Mouse (Mus musculus) liver, embryonic 14.5 days (tissue): Measurements from ENCODE around the gene 2610008E11Rik. TPM values are rescaled to one million over a fixed set of nuclear protein-coding genes. Genes with fewer than 3 reads are reported as not detected.

Experiments used
- ATAC-seq: fragments of 200-750 bp; cut with Nextera tagmentation; 2 replicates; pipeline ENCODE4 v1.8.0; 2017; ENCODE audit warnings: moderate number of reproducible peaks, mild to moderate bottlenecking, moderate library complexity; ENCODE audit not compliant: insufficient read depth
- DNase-seq, 3 experiments: peaks; one replicate each; pipeline ENCODE4 v3.0.0-alpha.2; 2012 to 2013; ENCODE audit warnings: low read depth in 3 of 3, low spot score in 3 of 3
- H3K27ac ChIP-seq: fragments of 300-500 bp; sonication (generic); 2 replicates; pipeline ENCODE4 v1.5.1; 2014; ENCODE audit warnings: moderate library complexity, mild to moderate bottlenecking, control low read depth, inconsistent platforms
- H3K27me3 ChIP-seq: fragments of 300-500 bp; sonication (generic); 2 replicates; pipeline ENCODE4 v1.6.1; 2014; ENCODE audit warnings: mild to moderate bottlenecking, low read length, moderate library complexity; ENCODE audit not compliant: control insufficient read depth, insufficient read depth
- H3K36me3 ChIP-seq: fragments of 300-500 bp; sonication (generic); replicated peaks from 2 replicates; pipeline ENCODE4 v1.6.1; 2014; ENCODE audit warnings: low read depth; ENCODE audit not compliant: control insufficient read depth, insufficient read depth
- H3K4me1 ChIP-seq, 2 experiments: fragments of 200-500 bp in 1 of 2; fragments of 300-500 bp in 1 of 2; sonication (generic) in 1 of 2; replicated peaks; 2 replicates each; pipeline ENCODE4 v1.6.1; 2012 to 2014; ENCODE audit warnings: antibody characterized with exemption in 1 of 2, inconsistent platforms in 1 of 2, low read length in 1 of 2; ENCODE audit not compliant: control insufficient read depth in 2 of 2, insufficient read depth in 2 of 2
- H3K4me2 ChIP-seq: fragments of 300-500 bp; sonication (generic); 2 replicates; pipeline ENCODE4 v1.6.1; 2014; ENCODE audit warnings: low read depth, mild to moderate bottlenecking, control low read depth, moderate library complexity
- H3K4me3 ChIP-seq, 2 experiments: fragments of 200-500 bp in 1 of 2; fragments of 300-500 bp in 1 of 2; sonication (generic) in 1 of 2; 2 replicates each; pipeline ENCODE4 v1.5.1; 2012 to 2014; ENCODE audit warnings: low read depth in 2 of 2, low read length in 2 of 2, mild to moderate bottlenecking in 2 of 2, control low read depth in 1 of 2, inconsistent platforms in 1 of 2, moderate library complexity in 1 of 2; ENCODE audit not compliant: insufficient read depth in 1 of 2
- H3K9ac ChIP-seq: fragments of 300-500 bp; sonication (generic); replicated peaks from 2 replicates; pipeline ENCODE4 v1.6.1; 2014; ENCODE audit warnings: mild to moderate bottlenecking, control low read depth, moderate library complexity
- H3K9me3 ChIP-seq: fragments of 300-500 bp; sonication (generic); 2 replicates; pipeline ENCODE4 v1.6.1; 2016; ENCODE audit warnings: low read length, mixed read lengths; ENCODE audit not compliant: control insufficient read depth
- CTCF ChIP-seq: IDR thresholded peaks from 2 replicates; pipeline ENCODE4 v1.5.1; 2016; ENCODE audit warnings: antibody characterized with exemption, low read depth, control low read depth
- EP300 ChIP-seq: IDR thresholded peaks from 2 replicates; pipeline ENCODE4 v1.6.1; 2016; ENCODE audit warnings: antibody characterized with exemption, low read depth
- WGBS: fragments of 180-500 bp; shearing (Covaris S2); extraction: QIAGEN DNeasy Blood & Tissue Kit; methylation state at CpG from one replicate; pipeline ENCODE4 v1.1.7; 2014; ENCODE audit not compliant: insufficient replicate concordance; 5-methylcytosine and 5-hydroxymethylcytosine counted together
- polyA plus RNA-seq, 2 experiments: library from polyadenylated mRNA; depleted of rRNA in 1 of 2; stranded (reverse) in 1 of 2; unstranded in 1 of 2; fragments of >200 nt; fragmentation: Nextera tagmentation in 1 of 2; extraction: Ambion mirVana in 1 of 2; gene quantifications; 2 replicates each; pipeline versions ENCODE4 v1.2.1 to v1.2.3; 2012 to 2014

The 2610008E11Rik gene
- polyA plus RNA-seq, 2 experiments = 1.4 to 2.7 TPM

GRCm38 (mm10) chr10:79107531-79107930 lies 10.1 kb upstream of the 2610008E11Rik start:
- H3K27ac ChIP-seq = no peak overlapping the region
- H3K36me3 ChIP-seq = no peaks in the 10 kb centered on the region
- TF ChIP-seq CTCF = no peak
- TF ChIP-seq EP300 = no peak
- DNase-seq (no peak), ATAC-seq (peak; percentile 49; the same call in 1 of the 2 replicates)
- H3K4me2 ChIP-seq = no peak overlapping the region
- H3K4me1 ChIP-seq = peaks cover 0 to 9% of the 10 kb centered on the region in 2 experiments; a peak in 3 of 4 replicates
- H3K4me3 ChIP-seq = no peak overlapping the region
- WGBS = 21% methylated on average over 2 of the region's 2 CpGs
- H3K9me3 ChIP-seq = no peaks in the 10 kb centered on the region
- H3K9ac ChIP-seq = no peak overlapping the region
- no peaks in the 10 kb centered on the region for H3K27me3 ChIP-seq

DNA sequence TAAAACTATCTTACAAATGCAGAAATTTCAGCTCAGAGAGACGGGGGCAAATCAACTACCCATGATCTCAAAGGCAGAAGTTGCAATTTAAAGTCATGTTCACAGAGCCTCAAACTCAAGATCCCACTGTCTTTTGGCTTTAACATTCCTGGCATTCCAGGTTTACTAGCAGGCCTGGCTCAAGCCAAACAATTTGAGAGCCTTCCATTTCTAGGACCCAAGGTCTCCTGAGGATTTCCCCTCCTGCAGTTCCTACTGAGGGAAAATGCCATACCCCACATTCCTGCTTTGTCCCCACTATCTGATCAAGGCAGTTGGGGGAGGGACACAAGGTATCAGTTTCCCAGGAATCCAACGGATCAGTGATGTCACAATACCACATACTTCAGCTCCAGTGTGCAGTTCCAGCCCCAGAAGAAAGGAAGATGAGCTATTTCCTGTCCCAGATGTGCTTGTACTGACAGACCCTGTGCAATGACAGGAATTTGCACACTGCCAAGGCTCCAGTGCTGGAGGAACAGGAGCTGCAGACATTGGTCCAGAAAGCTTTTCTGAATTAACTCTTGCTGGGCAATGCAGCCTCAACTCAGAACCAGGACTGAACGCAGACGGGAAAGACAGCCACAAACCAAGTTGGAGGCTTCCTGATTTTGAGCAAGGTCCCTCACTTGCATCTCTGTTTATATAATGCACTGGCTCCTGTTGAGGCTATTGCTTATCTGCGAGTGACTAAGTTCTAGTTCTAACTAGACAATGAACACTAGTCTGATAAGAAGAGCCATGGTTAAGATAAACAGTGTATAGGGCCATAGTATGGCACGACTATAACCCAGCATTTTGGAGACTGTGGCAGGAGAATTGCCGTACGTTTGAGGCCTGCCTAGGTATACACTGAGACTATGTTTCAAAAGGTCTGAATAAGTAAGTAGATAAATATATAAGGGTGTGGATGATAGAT lies 9.2 kb upstream of the 2610008E11Rik start:
- DNase-seq (no peak), ATAC-seq (peak; percentile 72)
- peaks cover 0 to 9% of the 10 kb centered on the region in 2 experiments; a peak in 3 of 4 replicates for H3K4me1 ChIP-seq
- no peak overlapping the region for H3K27ac ChIP-seq
- 27% methylated on average over 8 of the region's 8 CpGs for WGBS
- H3K9me3 ChIP-seq = no peaks in the 10 kb centered on the region
- TF ChIP-seq CTCF = no peak
- no peak for TF ChIP-seq EP300
- H3K27me3 ChIP-seq = no peaks in the 10 kb centered on the region
- H3K36me3 ChIP-seq = no peaks in the 10 kb centered on the region
- no peak overlapping the region for H3K9ac ChIP-seq
- no peak overlapping the region for H3K4me3 ChIP-seq
- H3K4me2 ChIP-seq = no peak overlapping the region

GRCm38 (mm10) chr10:79096706-79097105 lies 694 bp downstream of the 2610008E11Rik start:
- H3K4me1 ChIP-seq = peaks cover 0 to 3% of the 10 kb centered on the region in 2 experiments; a peak in 3 of 4 replicates
- ATAC-seq (no peak), DNase-seq (no peak)
- H3K4me2 ChIP-seq = peak overlapping the region; percentile 66
- H3K4me3 ChIP-seq = peak overlapping the region; percentile 80 to 98
- H3K27me3 ChIP-seq = no peaks in the 10 kb centered on the region
- H3K9ac ChIP-seq = peak overlapping the region; percentile 82
- no peak overlapping the region for H3K27ac ChIP-seq
- WGBS = 7% methylated on average over 2 of the region's 2 CpGs
- H3K36me3 ChIP-seq = peaks cover 1% of the 10 kb centered on the region
- no peak for TF ChIP-seq EP300
- no peak for TF ChIP-seq CTCF
- no peaks in the 10 kb centered on the region for H3K9me3 ChIP-seq

- Histone ChIP-seq H3K27ac (no peak overlapping the region), H3K4me2 (no peak overlapping the region), H3K4me3 (no peak overlapping the region), H3K9me3 (no peaks in the 10 kb centered on the region), H3K4me1 (peaks cover 0 to 3% of the 10 kb centered on the region in 2 experiments; a peak in 3 of 4 replicates), H3K9ac (no peak overlapping the region), H3K27me3 (no peaks in the 10 kb centered on the region), H3K36me3 (peaks cover 8% of the 10 kb centered on the region)
- 0 out of 2 replicates have a peak, but pooled peaks have one; percentile 4 for TF ChIP-seq CTCF
- TF ChIP-seq EP300 = no peak
- DNase-seq = no peak
- no peak for ATAC-seq
Measured at GRCm38 (mm10) chr10:79091731-79092130, 5.7 kb downstream of the 2610008E11Rik start.

DNA sequence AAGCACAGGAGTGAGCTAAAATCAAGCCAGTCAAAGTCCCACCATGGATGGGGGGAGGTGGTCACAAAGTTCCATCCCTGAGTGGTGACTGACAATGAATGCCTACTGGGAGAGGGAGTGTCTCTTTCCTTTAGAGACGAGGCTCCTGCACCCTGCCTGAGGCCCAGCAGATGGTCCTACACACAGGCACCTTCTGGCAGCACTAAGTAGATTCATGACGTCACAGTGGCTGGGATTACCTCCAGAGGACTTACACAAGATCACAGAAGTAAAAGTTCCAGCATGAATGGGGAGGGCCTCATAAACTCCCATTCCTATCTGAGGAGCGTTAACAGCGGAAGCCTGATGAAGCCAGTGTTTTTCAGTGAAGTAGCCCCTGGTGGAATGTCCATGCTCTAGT lies 8.4 kb downstream of the 2610008E11Rik start:
- ATAC-seq (no peak), DNase-seq (no peak)
- no peak overlapping the region for H3K9ac ChIP-seq
- H3K27me3 ChIP-seq = no peaks in the 10 kb centered on the region
- H3K4me3 ChIP-seq = no peak overlapping the region
- no peaks in the 10 kb centered on the region for H3K4me1 ChIP-seq
- WGBS = 66% methylated on average over 4 of the region's 4 CpGs
- no peak overlapping the region for H3K4me2 ChIP-seq
- no peaks in the 10 kb centered on the region for H3K9me3 ChIP-seq
- H3K27ac ChIP-seq = no peak overlapping the region
- peaks cover 8% of the 10 kb centered on the region for H3K36me3 ChIP-seq
- TF ChIP-seq CTCF (no peak), EP300 (no peak)
